Mouse (Mus musculus) megakaryocyte progenitor cell, adult 5-6 weeks (primary cell): ENCODE measurements around the gene Thap2. TPM values are rescaled to one million over a fixed set of nuclear protein-coding genes. Genes with fewer than 3 reads are reported as not detected.

Source experiments
- ATAC-seq: replicated peaks from 2 replicates; pipeline ENCODE4 v1.8.0; 2016; ENCODE audit warnings: mild to moderate bottlenecking, moderate TSS enrichment, inconsistent platforms; ENCODE audit not compliant: poor library complexity
- total RNA-seq, 2 experiments: library from RNA; stranded (forward) in 1 of 2; stranded (reverse) in 1 of 2; fragments of 157-497, 149-512 nt in 1 of 2; fragments of 200-1000 nt in 1 of 2; gene quantifications; 2 replicates each; pipeline versions ENCODE4 v1.2.3 to v1.2.4; 2015 to 2017

Thap2 gene
- total RNA-seq, 2 experiments from 2014 or later: 9.9 to 14.2 TPM

- ATAC-seq: no peak
These were observed 29.2 kb downstream of the Thap2 start for GRCm38 (mm10) chr10:115355016-115355415.

DNA sequence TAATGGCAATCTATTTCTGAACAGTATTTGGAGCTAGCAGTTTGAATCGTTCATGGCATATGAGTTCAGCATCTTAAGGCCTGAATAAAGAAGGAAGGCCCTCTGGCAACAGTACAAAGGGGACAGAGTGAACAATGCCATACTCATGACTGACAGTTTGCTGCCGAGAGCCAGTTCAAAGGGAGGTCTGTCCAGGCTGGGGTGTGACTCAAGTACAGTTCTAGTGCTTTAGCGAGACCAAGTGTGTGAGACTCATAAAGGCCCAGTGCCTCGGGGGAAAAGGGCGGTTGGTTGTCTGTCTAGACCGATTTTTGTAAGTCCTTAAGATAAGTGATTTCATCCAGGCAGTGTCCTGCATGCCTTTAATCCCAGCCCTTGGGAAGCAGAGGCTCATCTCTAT lies 29.7 kb downstream of the Thap2 start:
- ATAC-seq: no peak

DNA sequence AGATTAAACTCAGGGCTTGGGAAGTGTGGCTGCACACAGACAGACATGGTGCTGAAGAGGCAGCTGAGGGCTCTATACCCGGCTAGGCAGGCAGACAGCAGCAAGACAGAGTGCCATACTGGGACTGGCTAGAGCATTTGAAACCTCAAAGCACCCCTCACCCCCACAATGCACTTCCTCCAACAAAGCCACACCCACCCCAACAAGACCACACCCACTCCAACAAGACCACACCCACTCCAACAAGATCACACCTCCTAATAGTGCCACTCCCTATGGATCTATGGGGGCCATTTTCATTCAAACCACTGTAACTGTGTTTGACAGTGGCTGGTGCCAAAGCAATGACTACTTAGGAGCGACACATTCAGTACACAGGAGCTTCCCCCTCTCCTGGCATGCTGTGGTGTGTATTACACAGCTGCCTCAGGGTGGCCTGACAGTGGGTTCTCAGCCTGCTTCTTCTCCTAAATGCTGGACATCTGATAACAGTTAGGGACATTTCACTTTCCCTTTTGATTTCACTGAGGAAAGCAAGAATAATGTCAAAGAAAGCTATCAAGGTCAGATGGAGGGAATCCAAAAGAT lies 33.3 kb downstream of the Thap2 start:
- ATAC-seq: peak; percentile 58

DNA sequence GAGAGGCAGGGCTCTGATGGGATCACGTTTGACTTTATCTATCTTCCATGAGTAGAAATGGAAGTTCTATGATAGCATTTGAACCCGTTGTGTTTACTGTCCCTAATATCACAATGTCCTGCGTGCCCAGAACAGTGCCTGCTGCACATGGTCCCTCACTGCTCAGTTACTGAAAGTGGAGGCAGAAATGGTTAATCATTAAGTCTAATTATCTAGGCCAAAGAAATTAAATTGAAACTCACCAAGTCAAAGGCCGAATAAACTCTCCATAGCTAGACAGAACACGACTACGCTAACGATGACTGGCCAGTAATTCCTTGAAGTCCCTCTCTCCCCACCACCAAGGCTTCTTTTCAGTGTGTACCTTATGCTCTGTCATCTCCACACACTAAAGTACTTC lies 34.7 kb downstream of the Thap2 start:
- no peak for ATAC-seq

DNA sequence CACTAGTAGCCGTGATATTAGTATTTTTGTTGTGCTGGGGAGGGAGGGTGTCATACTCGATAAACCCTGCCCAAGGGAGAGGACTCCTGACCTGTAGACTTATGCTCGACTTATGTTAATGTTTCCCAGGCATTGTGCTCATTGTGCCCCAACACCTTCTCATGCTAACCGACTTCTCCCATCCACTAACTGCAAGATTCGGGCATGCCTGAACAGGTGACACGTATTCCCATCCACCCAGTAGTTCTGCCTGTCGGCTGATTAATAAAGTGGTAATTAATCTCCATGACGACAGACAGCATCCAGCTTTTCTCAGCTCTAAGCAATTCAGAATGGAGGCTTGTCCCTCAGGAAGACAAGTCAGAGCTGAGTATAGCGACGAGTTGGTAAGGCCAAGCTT lies 35.2 kb downstream of the Thap2 start:
- ATAC-seq: no peak

- no peak for ATAC-seq
These were observed 36.1 kb downstream of the Thap2 start for GRCm38 (mm10) chr10:115348131-115348530.

GRCm38 (mm10) chr10:115346444-115346843 lies 37.8 kb downstream of the Thap2 start:
- no peak for ATAC-seq

DNA sequence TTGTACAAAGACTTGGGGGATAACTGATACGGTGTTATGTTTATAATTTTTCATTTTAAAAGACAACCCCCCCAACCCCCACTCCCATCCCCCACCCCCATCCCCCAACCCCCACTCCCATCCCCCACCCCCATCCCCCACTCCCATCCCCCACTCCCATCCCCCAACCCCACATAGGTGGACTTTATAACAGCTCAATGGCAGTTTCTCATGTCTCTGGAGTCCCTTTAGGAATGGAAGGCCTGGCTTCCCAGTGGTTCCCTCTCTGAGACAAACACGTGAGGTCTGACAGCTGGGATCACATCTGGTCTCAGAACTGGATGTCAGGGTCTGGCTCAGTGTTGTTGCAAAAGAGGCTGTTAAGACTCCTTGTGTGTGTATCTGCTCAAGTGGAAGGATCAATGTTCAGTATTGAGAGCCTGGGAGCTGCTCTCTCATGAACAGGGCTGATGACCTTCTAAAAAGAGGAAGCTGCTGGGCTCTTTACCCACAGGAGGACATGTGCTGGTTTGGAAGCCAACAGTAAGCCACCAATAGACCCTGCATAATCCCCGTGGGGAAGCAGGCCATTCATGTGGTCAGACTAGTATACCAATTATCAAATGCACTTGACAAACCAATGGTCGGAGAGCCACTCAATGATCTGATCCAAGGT lies 41.3 kb downstream of the Thap2 start:
- peak; percentile 84 for ATAC-seq

- peak; percentile 35; the same call in 1 of the 2 replicates for ATAC-seq
These were observed 44.4 kb downstream of the Thap2 start for GRCm38 (mm10) chr10:115339820-115340328.

- ATAC-seq: no peak
These were observed 47.3 kb downstream of the Thap2 start for GRCm38 (mm10) chr10:115336901-115337300.

- no peak for ATAC-seq
These were observed 50.7 kb downstream of the Thap2 start for GRCm38 (mm10) chr10:115333528-115333927.

GRCm38 (mm10) chr10:115332997-115333396 lies 51.2 kb downstream of the Thap2 start:
- no peak for ATAC-seq

GRCm38 (mm10) chr10:115332420-115332952 lies 51.8 kb downstream of the Thap2 start:
- no peak for ATAC-seq

- ATAC-seq: no peak
These were observed 55.2 kb downstream of the Thap2 start for GRCm38 (mm10) chr10:115329010-115329530.

GRCm38 (mm10) chr10:115328514-115328913 lies 55.7 kb downstream of the Thap2 start:
- peak; percentile 89 for ATAC-seq

- ATAC-seq: peak; percentile 80
These were observed 60.9 kb downstream of the Thap2 start for GRCm38 (mm10) chr10:115323295-115323694.

DNA sequence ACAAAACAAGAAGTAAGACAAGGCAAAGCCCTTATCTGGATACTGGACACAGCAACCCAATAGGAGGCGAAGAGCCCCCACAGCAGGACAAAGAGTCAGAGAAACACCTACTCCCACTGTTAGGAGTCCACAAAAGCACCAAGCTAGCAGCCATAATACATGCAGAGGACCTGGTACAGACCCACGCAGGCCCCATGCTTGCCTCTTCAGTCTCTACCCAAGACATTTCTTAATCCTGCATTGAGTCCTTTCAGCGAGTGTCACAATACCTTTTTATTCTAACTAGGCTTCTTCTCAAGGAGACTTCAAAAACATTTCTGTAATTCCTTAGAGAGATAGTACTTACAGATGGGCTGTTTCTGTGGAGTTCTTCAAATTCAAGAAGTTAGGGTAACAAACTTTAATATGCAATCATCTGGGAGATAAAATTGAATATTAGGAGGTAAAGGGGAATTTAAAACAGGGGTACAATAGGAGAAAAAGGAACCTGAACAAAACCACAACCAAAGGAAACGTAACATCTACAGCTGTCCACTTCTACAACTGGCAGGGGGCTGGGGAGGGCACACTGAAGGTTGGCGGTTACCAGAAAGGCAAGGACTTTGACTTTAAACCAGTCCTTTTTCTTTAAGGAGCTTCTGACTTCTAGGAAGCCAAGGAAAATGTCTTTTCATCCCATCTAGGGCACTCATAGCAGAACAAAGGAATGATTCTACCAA lies 62.8 kb downstream of the Thap2 start:
- peak; percentile 73 for ATAC-seq
